28 mouse cellular contexts compared by ENCODE assay signal in genomic region chr9:108564131-108564530, GRCm38 (mm10). TPM values are rescaled to one million over a fixed set of nuclear protein-coding genes. Genes with fewer than 3 reads are reported as not detected.
A peak's percentile ranks its signal among the peaks of the same experiment; 100 is the strongest.
DNase-seq lines count a peak whose midpoint lies in the region; ATAC-seq and TF ChIP-seq lines count a peak whose summit lies in the region.
"Had no signal": no experiment of that assay in that cellular context is flagged by ENCODE, and none has a peak within 500 bp of the region (broad histone marks: within the 10 kb centered on the region; RNA-seq: fewer than 3 reads in every experiment).

No protein-coding gene starts in this region.

- H3K4me1 ChIP-seq in heart, adult 2 months (ENCODE audit: control insufficient read depth, insufficient read depth, low read length) = peaks cover 7% of the 10 kb centered on the region
- H3K4me1 ChIP-seq in E14TG2a.4 (replicated peaks; ENCODE audit: low read depth, low read length) = peaks cover 77% of the 10 kb centered on the region
- peaks cover 51% of the 10 kb centered on the region for H3K4me1 ChIP-seq in embryonic facial prominence, embryonic 10.5 days
- H3K4me1 ChIP-seq in liver, embryonic 15.5 days (replicated peaks) = peaks cover 75% of the 10 kb centered on the region

- no peaks in the 10 kb centered on the region for H3K9me3 ChIP-seq in E14TG2a.4 (ENCODE audit: low read length)
- no peaks in the 10 kb centered on the region for H3K9me3 ChIP-seq in embryonic facial prominence, embryonic 10.5 days
- no peaks in the 10 kb centered on the region for H3K9me3 ChIP-seq in liver, embryonic 15.5 days (replicated peaks)
- H3K9me3 ChIP-seq: embryonic facial prominence, embryonic 15.5 days; heart, embryonic 12.5 days; hindbrain, embryonic 15.5 days; midbrain, embryonic 12.5 days had no signal

- no peak overlapping the region for H3K9ac ChIP-seq in heart, adult 2 months (ENCODE audit: low read depth, low read length)
- no peak overlapping the region for H3K9ac ChIP-seq in liver, embryonic 15.5 days
- H3K9ac ChIP-seq: embryonic facial prominence, embryonic 15.5 days; heart, embryonic 12.5 days; hindbrain, embryonic 15.5 days; liver, embryonic 14.5 days; midbrain, embryonic 12.5 days had no signal

- no peak overlapping the region for H3K27ac ChIP-seq in heart, adult 2 months
- no peak overlapping the region for H3K27ac ChIP-seq in embryonic facial prominence, embryonic 10.5 days (replicated peaks)
- H3K27ac ChIP-seq in liver, embryonic 15.5 days (replicated peaks) = no peak overlapping the region
- H3K27ac ChIP-seq: embryonic facial prominence, embryonic 15.5 days; hindbrain, embryonic 15.5 days; liver, embryonic 14.5 days; midbrain, embryonic 12.5 days had no signal

- no peak for ATAC-seq in liver, embryonic 15.5 days (ENCODE audit: insufficient read depth)
- no peak for ATAC-seq in activated CD4-positive, CD25-positive, alpha-beta regulatory T cell, adult 4 months
- ATAC-seq: forebrain, embryonic 14.5 days; lung, postnatal 0 days had no signal

- no peak for DNase-seq in heart, adult 2 months
- DNase-seq in heart, postnatal 25 days (ENCODE audit: low spot score) = no peak
- no peak for DNase-seq in embryonic facial prominence, embryonic 10.5 days (ENCODE audit: low spot score)
- DNase-seq in adrenal gland, postnatal 36 days = no peak
- DNase-seq in MN1 (ENCODE audit: low spot score) = no peak
- DNase-seq: adrenal gland, postnatal 25 days; B cell, adult 2 months; cerebellum, adult 11 months; cerebellum, postnatal 36 days; embryo, embryonic 11 days; heart, postnatal 14 days; kidney, adult 9 months; kidney, postnatal 25 days; layer of hippocampus, postnatal 36 days; right cerebral cortex, postnatal 25 days; spleen, adult 18-20 months; thymus, postnatal 4 days had no signal

- no peak for TF ChIP-seq EP300 in heart, adult 2 months (IDR thresholded peaks at IDR 0.05; ENCODE audit: insufficient read depth, low read depth, low read length)

- no peak for TF ChIP-seq CTCF in heart, adult 2 months (IDR thresholded peaks at IDR 0.05)
- TF ChIP-seq CTCF in E14TG2a.4 (conservative IDR thresholded peaks at IDR 0.05; ENCODE audit: low read length) = no peak

- H3K4me2 ChIP-seq in liver, embryonic 15.5 days = peak overlapping the region; percentile 9
- H3K4me2 ChIP-seq: embryonic facial prominence, embryonic 15.5 days; heart, embryonic 12.5 days; hindbrain, embryonic 15.5 days; midbrain, embryonic 12.5 days had no signal

- H3K4me3 ChIP-seq in heart, adult 2 months = no peak overlapping the region
- H3K4me3 ChIP-seq in E14TG2a.4 (replicated peaks; ENCODE audit: low read length) = 0 out of 2 replicates have a peak overlapping the region, but pooled peaks have one; percentile 29
- peak overlapping the region; percentile 11; the same call in 1 of the 2 replicates for H3K4me3 ChIP-seq in embryonic facial prominence, embryonic 10.5 days
- no peak overlapping the region for H3K4me3 ChIP-seq in liver, embryonic 15.5 days (replicated peaks)
- H3K4me3 ChIP-seq: embryonic facial prominence, embryonic 15.5 days; heart, embryonic 12.5 days; hindbrain, embryonic 15.5 days; midbrain, embryonic 12.5 days had no signal

- 0 out of 2 replicates have a peak, but pooled peaks have one; percentile 8 for TF ChIP-seq POLR2A in heart, adult 2 months (IDR thresholded peaks at IDR 0.05; ENCODE audit: insufficient read depth, low read depth, low read length)

- no peaks in the 10 kb centered on the region for H3K27me3 ChIP-seq in heart, adult 2 months (ENCODE audit: control insufficient read depth, insufficient read depth, low read length)
- H3K27me3 ChIP-seq in E14TG2a.4 (ENCODE audit: insufficient read depth, low read length) = no peaks in the 10 kb centered on the region
- H3K27me3 ChIP-seq in embryonic facial prominence, embryonic 10.5 days (replicated peaks; ENCODE audit: low read depth, poor library complexity, severe bottlenecking) = no peaks in the 10 kb centered on the region
- no peaks in the 10 kb centered on the region for H3K27me3 ChIP-seq in liver, embryonic 15.5 days
- H3K27me3 ChIP-seq: CH12.LX; embryonic facial prominence, embryonic 15.5 days; heart, embryonic 12.5 days; hindbrain, embryonic 15.5 days; midbrain, embryonic 12.5 days had no signal

- 69% methylated on average over 7 of the region's 7 CpGs for WGBS in heart, adult 2 months
- WGBS in embryonic facial prominence, embryonic 10.5 days = 88% methylated on average over 7 of the region's 7 CpGs
- WGBS in liver, embryonic 15.5 days (ENCODE audit: insufficient replicate concordance) = 46% methylated on average over 7 of the region's 7 CpGs

- intact Hi-C loops in heart, adult 2 months (cut with DNase I) = no loop called here
- intact Hi-C loops in heart, postnatal 25 days (cut with DNase I) = no loop called here

- no peaks in the 10 kb centered on the region for H3K36me3 ChIP-seq in heart, adult 2 months (ENCODE audit: control insufficient read depth, insufficient read depth, low read length)
- H3K36me3 ChIP-seq in E14TG2a.4 (ENCODE audit: insufficient read depth, low read length) = peaks cover 58% of the 10 kb centered on the region
- H3K36me3 ChIP-seq in embryonic facial prominence, embryonic 10.5 days (replicated peaks) = peaks cover 59% of the 10 kb centered on the region
- H3K36me3 ChIP-seq in liver, embryonic 15.5 days (replicated peaks) = peaks cover 54% of the 10 kb centered on the region

- no peaks in the 10 kb centered on the region for H3K79me2 ChIP-seq in heart, adult 2 months (replicated peaks; ENCODE audit: control insufficient read depth, insufficient read depth, low read length)

RNA-seq across cellular contexts. Expression of gene Ndufaf3, which starts 3.1 kb away (rescaled TPM):
- total RNA-seq in heart, adult 2 months (2021) = 10 to 100 TPM; 61.9 to 88.1 TPM
- 60.7 and 69.1 TPM in 2 replicates for polyA plus RNA-seq in heart, adult 2 months (2012; rRNA removed)
- total RNA-seq in heart, postnatal 25 days (2021) = 10 to 100 TPM; 70.6 to 77.9 TPM
- 42.4 and 44.1 TPM in 2 replicates for polyA plus RNA-seq in embryonic facial prominence, embryonic 10.5 days (2016; fragmentation: Nextera tagmentation; extraction: Ambion mirVana)
- 25.6 and 26.2 TPM in 2 replicates for polyA plus RNA-seq in liver, embryonic 15.5 days (2015; fragmentation: Nextera tagmentation; extraction: Ambion mirVana)
- total RNA-seq in adrenal gland, postnatal 36 days (2021) = 10 to 100 TPM; 63.6 to 75.4 TPM
- polyA plus RNA-seq in activated CD4-positive, CD25-positive, alpha-beta regulatory T cell, adult 4 months (2017; shearing (Covaris generic)) = 10 to 100 TPM; 58.2 to 74.6 TPM

RNA-seq across cellular contexts. Expression of gene Impdh2, which starts 4.0 kb away (rescaled TPM):
- total RNA-seq in heart, adult 2 months (2021) = 10 to 100 TPM; 47.8 to 51.2 TPM
- 55.5 and 65.0 TPM in 2 replicates for polyA plus RNA-seq in heart, adult 2 months (2012; rRNA removed)
- 10 to 100 TPM; 47.5 to 47.6 TPM for total RNA-seq in heart, postnatal 25 days (2021)
- 235 and 254 TPM in 2 replicates for polyA plus RNA-seq in embryonic facial prominence, embryonic 10.5 days (2016; fragmentation: Nextera tagmentation; extraction: Ambion mirVana)
- polyA plus RNA-seq in liver, embryonic 15.5 days (2015; fragmentation: Nextera tagmentation; extraction: Ambion mirVana) = 91.3 and 93.7 TPM in 2 replicates
- 100 to 1,000 TPM in 1 of 2 experiments, 10 to 100 TPM in 1; 76.8 to 118 TPM for total RNA-seq in adrenal gland, postnatal 36 days (2021)
- polyA plus RNA-seq in activated CD4-positive, CD25-positive, alpha-beta regulatory T cell, adult 4 months (2017; shearing (Covaris generic)) = 100 to 1,000 TPM; 126 to 172 TPM

RNA-seq across cellular contexts. Expression of gene Dalrd3, which starts 5.6 kb away (rescaled TPM):
- total RNA-seq in heart, adult 2 months (2021) = 10 to 100 TPM; 22.8 to 25.6 TPM
- polyA plus RNA-seq in heart, adult 2 months (2012; rRNA removed) = 79.2 and 81.5 TPM in 2 replicates
- total RNA-seq in heart, postnatal 25 days (2021) = 10 to 100 TPM; 21.0 to 21.3 TPM
- polyA plus RNA-seq in embryonic facial prominence, embryonic 10.5 days (2016; fragmentation: Nextera tagmentation; extraction: Ambion mirVana) = 191 and 200 TPM in 2 replicates
- 29.2 and 34.2 TPM in 2 replicates for polyA plus RNA-seq in liver, embryonic 15.5 days (2015; fragmentation: Nextera tagmentation; extraction: Ambion mirVana)
- total RNA-seq in adrenal gland, postnatal 36 days (2021) = 10 to 100 TPM; 61.1 to 72.7 TPM
- polyA plus RNA-seq in activated CD4-positive, CD25-positive, alpha-beta regulatory T cell, adult 4 months (2017; shearing (Covaris generic)) = 10 to 100 TPM; 46.1 to 77.0 TPM

RNA-seq across cellular contexts. Expression of gene Wdr6, which starts 14.4 kb away (rescaled TPM):
- total RNA-seq in heart, adult 2 months (2021) = 10 to 100 TPM; 13.3 to 17.2 TPM
- polyA plus RNA-seq in heart, adult 2 months (2012; rRNA removed) = 16.5 and 21.9 TPM in 2 replicates
- 10 to 100 TPM; 14.3 to 16.1 TPM for total RNA-seq in heart, postnatal 25 days (2021)
- polyA plus RNA-seq in embryonic facial prominence, embryonic 10.5 days (2016; fragmentation: Nextera tagmentation; extraction: Ambion mirVana) = 200 and 215 TPM in 2 replicates
- polyA plus RNA-seq in liver, embryonic 15.5 days (2015; fragmentation: Nextera tagmentation; extraction: Ambion mirVana) = 11.4 and 12.1 TPM in 2 replicates
- 100 to 1,000 TPM; 119 to 121 TPM for total RNA-seq in adrenal gland, postnatal 36 days (2021)
- polyA plus RNA-seq in activated CD4-positive, CD25-positive, alpha-beta regulatory T cell, adult 4 months (2017; shearing (Covaris generic)) = 10 to 100 TPM; 18.8 to 42.4 TPM

RNA-seq across cellular contexts. Expression of gene P4htm, which starts 33.3 kb away (rescaled TPM):
- 10 to 100 TPM; 14.2 to 15.3 TPM for total RNA-seq in heart, adult 2 months (2021)
- 21.0 and 25.2 TPM in 2 replicates for polyA plus RNA-seq in heart, adult 2 months (2012; rRNA removed)
- total RNA-seq in heart, postnatal 25 days (2021) = 10 to 100 TPM; 14.5 to 18.5 TPM
- 7.0 and 7.2 TPM in 2 replicates for polyA plus RNA-seq in embryonic facial prominence, embryonic 10.5 days (2016; fragmentation: Nextera tagmentation; extraction: Ambion mirVana)
- polyA plus RNA-seq in liver, embryonic 15.5 days (2015; fragmentation: Nextera tagmentation; extraction: Ambion mirVana) = 0.36 and 0.41 TPM in 2 replicates
- total RNA-seq in adrenal gland, postnatal 36 days (2021) = 1 to 10 TPM; 5.6 to 6.3 TPM
- polyA plus RNA-seq in activated CD4-positive, CD25-positive, alpha-beta regulatory T cell, adult 4 months (2017; shearing (Covaris generic)) = 1 to 10 TPM; 5.1 to 9.0 TPM

Comparison
In these comparisons a context has a peak if more than half of its experiments do, and no peak if none do; other contexts are left out.
1. H3K4me3 ChIP-seq: peak in E14TG2a.4 (single experiment) and embryonic facial prominence, embryonic 10.5 days (single experiment); none in heart, adult 2 months (single experiment) and liver, embryonic 15.5 days (single experiment).